Mouse (Mus musculus): ENCODE data around the gene Dnmt3a. TPM values are rescaled to one million over a fixed set of nuclear protein-coding genes. Genes with fewer than 3 reads are reported as not detected.

Dnmt3a gene
- polyA plus RNA-seq, 1 experiment = 11.8 TPM

- peak; percentile 17 for DNase-seq
- no peaks in the 10 kb centered on the region for H3K4me1 ChIP-seq (ENCODE audit: control insufficient read depth, insufficient read depth, low read length)
- no peak for TF ChIP-seq CTCF (conservative IDR thresholded peaks at IDR 0.05; ENCODE audit: insufficient read depth, insufficient read length, low read depth, low read length)
- no peak for TF ChIP-seq POLR2A (IDR thresholded peaks at IDR 0.05; ENCODE audit: low read depth, low read length)
- H3K36me3 ChIP-seq (ENCODE audit: control insufficient read depth, insufficient read depth, low read length) = no peaks in the 10 kb centered on the region
- no peak overlapping the region for H3K27ac ChIP-seq (ENCODE audit: insufficient read depth, low read depth, low read length)
- no peak overlapping the region for H3K4me3 ChIP-seq (ENCODE audit: insufficient read depth, low read depth, low read length)
- 29% methylated on average over 10 of the region's 10 CpGs for WGBS
- H3K27me3 ChIP-seq (replicated peaks; ENCODE audit: control insufficient read depth, insufficient read depth, low read length) = peaks cover 4% of the 10 kb centered on the region; the same call in 1 of the 2 replicates
Observed at GRCm38 (mm10) chr12:3955371-3955770, 149.6 kb downstream of the Dnmt3a start.

GRCm38 (mm10) chr12:3956351-3956750 is 150.5 kb downstream of the Dnmt3a start:
- DNase-seq = no peak
- no peaks in the 10 kb centered on the region for H3K4me1 ChIP-seq (ENCODE audit: control insufficient read depth, insufficient read depth, low read length)

GRCm38 (mm10) chr12:3959791-3960543 is 154.2 kb downstream of the Dnmt3a start:
- WGBS = 2% methylated on average over 53 of the region's 53 CpGs
- peak overlapping the region; percentile 63 for H3K27ac ChIP-seq (ENCODE audit: insufficient read depth, low read depth, low read length)
- DNase-seq = peak; percentile 93

More at GRCm38 (mm10) chr12:3956351-3956750, 150.5 kb downstream of the Dnmt3a start:
- Histone ChIP-seq H3K27ac (ENCODE audit: insufficient read depth, low read depth, low read length) (no peak overlapping the region), H3K4me3 (ENCODE audit: insufficient read depth, low read depth, low read length) (no peak overlapping the region), H3K36me3 (ENCODE audit: control insufficient read depth, insufficient read depth, low read length) (no peaks in the 10 kb centered on the region), H3K27me3 (replicated peaks; ENCODE audit: control insufficient read depth, insufficient read depth, low read length) (peaks cover 4% of the 10 kb centered on the region; the same call in 1 of the 2 replicates)
- TF ChIP-seq CTCF (conservative IDR thresholded peaks at IDR 0.05; ENCODE audit: insufficient read depth, insufficient read length, low read depth, low read length) = 0 out of 2 replicates have a peak, but pooled peaks have one; percentile 2
- TF ChIP-seq POLR2A (IDR thresholded peaks at IDR 0.05; ENCODE audit: low read depth, low read length) = no peak
- WGBS = 12% methylated on average over 3 of the region's 3 CpGs

GRCm38 (mm10) chr12:3960553-3960952 is 154.7 kb downstream of the Dnmt3a start:
- no peaks in the 10 kb centered on the region for H3K36me3 ChIP-seq (ENCODE audit: control insufficient read depth, insufficient read depth, low read length)
- peak; percentile 14 for DNase-seq
- H3K4me1 ChIP-seq (ENCODE audit: control insufficient read depth, insufficient read depth, low read length) = no peaks in the 10 kb centered on the region
- 61% methylated on average over 4 of the region's 4 CpGs for WGBS
- H3K27ac ChIP-seq (ENCODE audit: insufficient read depth, low read depth, low read length) = no peak overlapping the region
- H3K27me3 ChIP-seq (replicated peaks; ENCODE audit: control insufficient read depth, insufficient read depth, low read length) = no peaks in the 10 kb centered on the region; the same call in 1 of the 2 replicates
- no peak for TF ChIP-seq POLR2A (IDR thresholded peaks at IDR 0.05; ENCODE audit: low read depth, low read length)
- peak; percentile 19; the same call in 1 of the 2 replicates for TF ChIP-seq CTCF (conservative IDR thresholded peaks at IDR 0.05; ENCODE audit: insufficient read depth, insufficient read length, low read depth, low read length)
- H3K4me3 ChIP-seq (ENCODE audit: insufficient read depth, low read depth, low read length) = peak overlapping the region; percentile 57

More at GRCm38 (mm10) chr12:3959791-3960543, 154.2 kb downstream of the Dnmt3a start:
- H3K4me3 ChIP-seq (ENCODE audit: insufficient read depth, low read depth, low read length) = peak overlapping the region; percentile 57
- no peaks in the 10 kb centered on the region for H3K4me1 ChIP-seq (ENCODE audit: control insufficient read depth, insufficient read depth, low read length)
- peaks cover 3% of the 10 kb centered on the region; the same call in 1 of the 2 replicates for H3K27me3 ChIP-seq (replicated peaks; ENCODE audit: control insufficient read depth, insufficient read depth, low read length)
- no peak for TF ChIP-seq CTCF (conservative IDR thresholded peaks at IDR 0.05; ENCODE audit: insufficient read depth, insufficient read length, low read depth, low read length)
- TF ChIP-seq POLR2A (IDR thresholded peaks at IDR 0.05; ENCODE audit: low read depth, low read length) = peak; percentile 73
- H3K36me3 ChIP-seq (ENCODE audit: control insufficient read depth, insufficient read depth, low read length) = no peaks in the 10 kb centered on the region

Other genes starting within 250 kb of the Dnmt3a start
- 60.5 and 68.0 TPM in 2 replicates for gene Dtnb, start 233.6 kb upstream of the Dnmt3a start, polyA plus RNA-seq (2012; rRNA removed)
- 0.38 and 1.1 TPM in 2 replicates for gene Pomc, start 148.9 kb downstream of the Dnmt3a start, polyA plus RNA-seq (2012; rRNA removed)
- 1.6 and 2.1 TPM in 2 replicates for gene Efr3b, start 232.9 kb downstream of the Dnmt3a start, polyA plus RNA-seq (2012; rRNA removed)